Mouse (Mus musculus) CD4-positive, CD25-positive, alpha-beta regulatory T cell, adult 2 months (primary cell): ENCODE data around the gene Kdm5d.
A peak's percentile ranks its signal among the peaks of the same experiment; 100 is the strongest.

Experiments
- DNase-seq: peaks from one replicate; pipeline ENCODE4 v3.0.0-alpha.2; 2012; ENCODE audit warnings: low read depth, low spot score

The Kdm5d gene

DNA sequence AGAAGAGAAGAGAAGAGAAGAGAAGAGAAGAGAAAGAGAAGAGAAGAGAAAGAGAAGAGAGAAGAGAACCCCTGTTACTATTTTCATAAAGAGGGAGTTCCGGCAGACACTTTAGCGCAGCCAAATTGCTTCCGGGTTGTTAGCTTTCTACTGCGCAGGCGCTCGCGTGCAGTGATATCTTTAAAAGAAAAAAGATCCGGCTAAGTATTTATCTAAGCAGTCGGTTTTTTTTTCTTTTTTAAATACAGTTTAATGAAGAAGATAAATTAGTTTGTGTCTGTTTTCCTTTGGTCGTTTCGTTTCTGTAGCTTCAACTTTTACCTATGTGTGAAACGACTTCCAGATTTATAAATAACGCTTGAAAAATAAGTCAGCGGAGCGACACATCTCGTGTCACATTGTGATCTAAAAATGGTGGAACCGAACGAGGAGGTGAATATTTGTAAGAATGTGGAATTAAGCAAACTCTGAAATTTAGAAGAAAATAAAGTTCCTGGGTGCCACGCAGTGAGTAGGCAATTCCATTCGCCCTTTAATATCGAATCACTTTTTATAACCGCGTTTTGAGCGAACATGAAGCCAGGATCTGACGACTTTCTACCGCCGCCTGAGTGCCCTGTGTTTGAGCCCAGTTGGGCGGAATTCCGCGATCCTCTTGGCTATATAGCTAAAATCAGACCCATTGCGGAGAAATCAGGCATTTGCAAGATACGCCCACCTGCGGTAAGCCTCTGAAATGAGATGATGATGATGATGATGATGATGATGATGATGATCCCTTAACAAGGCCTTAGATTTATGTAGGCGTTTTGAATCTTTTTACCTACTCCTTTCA is at the start of gene Kdm5d:
TSS of gene Kdm5d (plus strand) at position 396 of the 835 bp plus-strand sequence.
- peak; percentile 84 for DNase-seq

- DNase-seq, result no peak
These were observed 25.2 kb upstream of the Kdm5d start for GRCm38 (mm10) chrY:872404-872803.

- DNase-seq, result peak; percentile 13
These were observed 24.6 kb upstream of the Kdm5d start for GRCm38 (mm10) chrY:872855-873549.
